Mouse (Mus musculus) brain, embryonic 14.5 days (tissue): Measurements from ENCODE around the gene Adamts15. TPM values are rescaled to one million over a fixed set of nuclear protein-coding genes. Genes with fewer than 3 reads are reported as not detected.

Experiments used
- DNase-seq: peaks from one replicate; pipeline ENCODE4 v3.0.0-alpha.2; 2011; ENCODE audit warnings: low read depth
- CTCF ChIP-seq: fragments of 200-500 bp; IDR thresholded peaks from 2 replicates; pipeline ENCODE4 v1.5.1; 2012; ENCODE audit warnings: inconsistent platforms, mild to moderate bottlenecking, moderate library complexity, borderline replicate concordance; ENCODE audit not compliant: insufficient read depth, insufficient read length; ENCODE audit errors: extremely low read depth
- POLR2A ChIP-seq: fragments of 200-500 bp; IDR thresholded peaks from 2 replicates; pipeline ENCODE4 v1.6.1; 2012; ENCODE audit warnings: mild to moderate bottlenecking, inconsistent platforms, borderline replicate concordance; ENCODE audit not compliant: poor library complexity, insufficient read depth, insufficient read length, severe bottlenecking; ENCODE audit errors: extremely low read depth
- polyA plus RNA-seq: library from polyadenylated mRNA; depleted of rRNA; stranded (reverse); fragments of >200 nt; gene quantifications from 2 replicates; pipeline ENCODE4 v1.2.3, GENCODE M21; 2012

Adamts15 gene
- polyA plus RNA-seq, 1 experiment = 6.2 TPM

DNA sequence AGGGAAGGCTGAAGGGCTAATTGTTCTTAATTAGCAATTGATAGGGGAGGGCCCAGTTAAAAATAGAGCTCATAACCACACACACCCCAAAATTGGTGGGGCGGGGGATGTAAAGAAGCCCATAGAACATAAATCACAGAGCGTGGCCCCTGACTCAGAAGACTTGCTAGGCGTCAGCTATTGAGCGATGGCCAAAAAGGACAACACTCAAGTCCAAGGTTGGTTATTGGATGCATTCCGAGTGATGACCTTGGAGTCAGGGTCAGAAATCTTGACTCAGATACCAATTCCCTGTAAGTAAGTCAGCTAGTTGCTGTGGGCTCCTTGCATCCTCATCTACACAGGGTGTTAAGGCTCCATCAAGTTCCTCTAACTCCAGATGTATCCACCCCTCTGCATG lies 19.0 kb downstream of the Adamts15 start:
- DNase-seq = no peak
- TF ChIP-seq POLR2A = no peak
- TF ChIP-seq CTCF = no peak

DNA sequence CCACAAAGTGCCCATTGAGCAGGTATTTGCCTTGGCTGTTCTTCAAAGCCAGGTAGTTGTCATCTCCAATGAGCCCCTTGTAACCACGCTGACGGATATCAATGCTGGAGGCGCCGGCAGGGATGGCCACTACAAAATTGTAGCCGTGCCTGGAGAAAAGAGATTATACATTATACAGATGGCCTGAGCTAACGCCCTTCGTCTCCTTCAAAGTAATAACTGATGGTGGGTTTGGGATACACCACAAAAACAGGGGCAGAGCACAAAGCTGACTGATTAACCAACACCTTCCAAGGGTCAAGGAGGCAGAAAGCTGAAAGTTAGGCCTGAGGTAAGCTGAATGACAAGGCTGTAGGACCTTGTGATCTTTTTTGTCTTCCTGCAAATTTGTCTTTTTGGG lies 19.6 kb downstream of the Adamts15 start:
- TF ChIP-seq POLR2A (no peak), CTCF (no peak)
- no peak for DNase-seq

DNA sequence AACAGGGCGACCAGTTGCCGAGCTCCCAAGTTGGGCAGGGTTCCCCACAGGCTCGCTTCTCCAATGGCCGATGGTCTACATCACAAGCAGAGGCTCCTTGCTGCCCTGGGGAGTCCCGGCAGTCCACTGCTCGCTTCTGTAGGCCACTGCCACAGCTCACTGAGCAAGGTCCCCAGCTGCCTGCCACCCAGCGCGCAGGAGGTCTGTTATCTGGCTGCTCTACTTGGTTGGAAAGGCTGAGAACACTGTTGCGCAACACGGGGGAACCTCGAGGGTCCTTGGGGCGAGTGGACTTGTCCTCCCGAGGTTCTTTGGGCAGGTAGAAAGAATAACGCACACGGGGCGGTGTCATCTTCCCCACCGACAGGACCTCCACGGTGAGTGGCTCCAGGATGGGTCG lies 20.1 kb downstream of the Adamts15 start:
- TF ChIP-seq POLR2A (no peak), CTCF (no peak)
- DNase-seq = no peak

DNA sequence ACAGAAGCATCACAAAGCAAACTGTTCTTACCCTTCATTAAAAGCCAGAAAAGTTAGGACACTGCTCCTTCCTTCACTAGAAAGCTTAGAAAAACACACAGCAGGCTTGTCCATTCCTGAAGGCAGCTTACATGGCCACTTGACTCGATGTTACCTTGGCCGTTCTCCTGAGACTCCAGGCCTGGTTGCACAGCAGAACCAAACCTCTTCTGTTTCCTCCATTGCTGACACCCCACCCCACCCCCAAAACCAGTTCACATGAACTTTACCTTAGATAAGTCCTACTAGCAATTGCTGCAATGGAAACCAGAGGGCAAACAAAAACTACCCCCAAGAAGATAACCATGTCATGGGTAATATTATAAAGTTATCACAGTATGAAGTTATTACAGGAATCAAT lies 25.1 kb downstream of the Adamts15 start:
- TF ChIP-seq CTCF (no peak), POLR2A (no peak)
- no peak for DNase-seq

DNA sequence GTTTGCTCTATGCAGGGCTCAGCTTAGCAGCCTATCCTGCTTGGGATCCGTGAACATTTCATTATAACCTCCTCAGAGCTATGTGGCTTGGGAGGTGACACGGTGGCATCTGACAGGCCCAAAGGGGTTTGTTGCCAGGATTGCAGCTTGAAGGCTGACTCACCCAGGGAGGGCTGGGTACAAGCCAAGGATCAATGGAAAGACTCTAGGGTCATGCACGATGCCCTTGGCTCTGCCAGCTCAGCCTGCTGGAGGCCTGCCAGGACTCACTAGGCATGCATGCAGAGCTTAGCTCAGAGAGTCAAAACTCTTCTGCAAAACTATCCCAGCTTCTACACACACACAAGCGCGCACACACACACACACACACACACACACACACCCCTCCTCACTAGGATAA lies 25.5 kb downstream of the Adamts15 start:
- TF ChIP-seq CTCF (no peak), POLR2A (no peak)
- peak; percentile 83 for DNase-seq

DNA sequence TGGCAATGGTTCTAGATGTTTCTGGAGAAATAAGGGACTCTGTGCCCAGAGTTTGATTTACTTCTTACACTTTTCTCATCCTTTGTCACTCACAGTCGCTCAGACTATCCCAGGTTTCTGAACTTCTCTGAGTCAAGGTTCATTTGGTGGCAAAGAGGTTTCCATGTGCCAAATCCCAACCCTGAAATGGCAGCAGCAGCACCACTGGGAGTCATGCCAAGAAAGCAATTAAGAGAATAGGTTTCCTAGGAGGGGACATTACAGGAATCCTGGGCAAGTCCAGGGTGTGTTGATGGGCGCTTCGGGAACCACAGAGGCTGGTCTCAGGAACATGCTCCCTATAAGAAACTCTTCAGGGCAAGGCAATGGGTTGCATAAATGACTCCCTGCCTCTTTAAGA lies 26.6 kb downstream of the Adamts15 start:
- TF ChIP-seq CTCF (no peak), POLR2A (no peak)
- DNase-seq = peak; percentile 61

DNA sequence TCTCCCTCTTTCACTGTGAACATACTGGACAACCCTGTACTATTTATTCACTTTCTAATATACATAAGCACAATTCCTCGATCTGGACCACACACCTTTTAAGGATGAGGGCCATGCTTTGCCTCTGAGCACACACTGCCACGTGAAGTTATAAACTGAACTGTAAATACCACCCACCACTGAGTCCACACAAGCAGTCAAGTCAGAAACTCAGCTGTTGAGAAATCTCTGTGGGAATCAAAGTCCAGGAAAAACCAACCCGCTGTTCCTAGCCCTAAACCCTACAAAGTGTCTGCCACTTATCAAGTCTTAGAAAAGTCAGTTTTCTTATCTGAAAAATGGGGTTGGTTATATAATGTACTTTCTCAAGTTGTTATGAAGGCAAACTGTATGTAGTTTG lies 36.0 kb downstream of the Adamts15 start:
- DNase-seq = no peak
- no peak for TF ChIP-seq CTCF

DNA sequence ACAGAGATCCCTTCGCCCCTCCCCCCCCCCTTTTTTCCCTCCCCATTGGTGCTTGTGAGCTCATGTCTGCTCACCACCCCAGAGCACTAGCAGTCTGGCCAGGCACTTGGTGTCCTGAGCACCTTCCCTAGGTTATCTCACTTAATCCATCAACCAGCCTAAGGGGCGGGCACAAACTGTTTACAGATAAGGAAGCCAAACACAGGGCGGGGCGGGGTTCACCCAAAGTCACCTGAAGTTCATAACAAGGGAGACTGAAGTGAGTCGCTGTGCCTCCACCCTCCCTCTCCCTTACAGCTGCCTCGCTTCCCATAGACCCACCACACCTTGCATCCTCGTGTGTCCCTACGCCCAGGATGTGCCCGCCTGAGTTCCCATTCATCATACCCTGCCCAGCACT lies 41.7 kb downstream of the Adamts15 start:
- no peak for TF ChIP-seq CTCF
- TF ChIP-seq POLR2A = no peak
- DNase-seq = no peak

DNA sequence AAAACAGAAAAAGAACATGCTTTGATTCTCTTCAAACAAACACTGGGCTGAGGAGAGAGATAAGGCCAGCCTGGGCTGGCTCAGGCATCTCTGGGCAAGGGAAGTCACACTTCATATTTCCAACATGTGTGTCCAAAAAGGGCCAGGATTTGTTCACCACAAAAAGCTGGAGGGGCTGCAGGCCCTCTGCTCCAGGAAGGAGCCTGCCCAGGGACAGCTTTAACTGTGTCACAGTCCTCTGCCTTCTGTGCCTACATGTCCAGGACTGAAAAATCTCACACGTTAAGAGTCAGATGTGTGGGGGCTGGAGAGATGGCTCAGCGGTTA lies 42.3 kb downstream of the Adamts15 start:
- no peak for DNase-seq
- TF ChIP-seq POLR2A (no peak), CTCF (no peak)

DNA sequence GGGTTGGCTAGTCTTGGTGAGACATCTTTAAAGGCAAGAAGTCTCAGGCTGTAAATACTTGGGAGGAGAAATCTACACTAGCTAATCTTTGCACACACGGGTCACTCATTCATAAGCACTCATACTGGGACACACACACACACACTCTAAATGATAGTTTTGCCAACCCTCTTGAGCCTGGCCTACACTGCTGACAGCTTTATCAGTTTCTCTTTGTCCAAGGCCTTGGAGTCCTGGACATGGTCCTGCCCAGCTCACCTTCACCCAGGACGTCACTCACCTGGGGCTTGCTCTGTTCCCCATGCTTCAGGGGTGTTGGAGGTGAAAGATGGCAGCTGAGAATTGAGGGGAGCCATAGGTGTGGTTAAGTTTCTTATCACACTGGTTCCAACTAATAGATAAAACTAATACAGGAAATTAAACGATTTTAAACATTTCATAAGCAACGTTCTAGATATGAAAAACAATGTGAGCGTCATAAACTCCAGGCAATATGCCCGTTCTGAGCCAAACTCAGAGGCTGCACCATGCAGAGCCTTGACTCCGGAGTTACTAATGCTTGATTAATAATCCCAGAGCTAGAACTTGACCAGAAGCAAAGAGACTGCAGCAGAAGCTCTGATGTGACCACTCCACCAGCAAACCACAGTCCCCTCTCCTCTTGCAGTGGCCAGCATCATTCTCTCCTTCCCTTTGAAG lies 42.9 kb downstream of the Adamts15 start:
- TF ChIP-seq POLR2A (no peak), CTCF (no peak)
- no peak for DNase-seq

DNA sequence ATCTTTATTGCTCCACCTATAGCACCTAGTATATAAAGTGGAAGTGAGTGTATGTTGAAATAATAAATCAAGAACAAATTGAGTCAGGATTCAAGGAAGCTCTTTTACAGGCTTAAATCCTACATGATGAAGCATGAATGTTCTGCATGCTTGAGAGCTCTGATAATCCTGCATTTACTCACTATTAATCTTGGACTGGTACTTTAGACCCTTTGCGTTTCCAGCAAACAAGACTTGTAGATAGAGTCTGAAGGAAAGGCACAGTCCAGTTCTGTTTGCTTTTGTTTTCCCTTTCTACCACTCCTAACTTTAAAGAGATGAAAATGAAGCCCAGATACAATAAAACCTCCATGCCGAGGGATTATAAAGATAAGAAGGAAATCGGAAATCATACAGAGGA lies 45.7 kb downstream of the Adamts15 start:
- TF ChIP-seq CTCF (no peak), POLR2A (no peak)
- no peak for DNase-seq

DNA sequence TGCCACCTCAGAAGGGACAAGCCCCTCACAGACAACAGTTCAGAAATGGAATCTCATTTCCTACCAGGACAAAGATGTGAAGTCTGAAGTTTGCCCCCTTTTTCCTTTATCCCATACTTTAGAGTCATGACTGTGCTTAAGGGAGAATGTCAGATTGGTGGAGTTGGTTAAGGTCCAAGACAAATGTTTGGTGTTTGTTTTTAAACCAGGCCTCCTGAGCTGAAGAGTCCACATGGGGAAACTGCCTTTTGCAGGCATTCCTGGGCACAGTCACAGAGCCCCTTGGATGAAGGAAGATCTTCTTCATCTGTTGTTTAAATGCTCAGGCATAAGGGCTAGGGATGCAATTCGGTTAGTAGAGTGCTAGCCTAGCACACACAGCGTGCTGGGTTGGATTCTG lies 66.4 kb downstream of the Adamts15 start:
- no peak for DNase-seq
- no peak for TF ChIP-seq POLR2A
- no peak for TF ChIP-seq CTCF
